Mouse (Mus musculus): ENCODE measurements at regions not wholly inside any gene's neighbourhood (a gene's known extent, or its start where the extent isn't known, plus 50 kb on each side); places are given as distances from the start of the nearest gene placed in this dataset.

GRCm38 (mm10) chr10:111783496-111783895, 189.0 kb upstream of the Krr1 start:
- DNase-seq (ENCODE audit: low spot score) = no peak

DNA sequence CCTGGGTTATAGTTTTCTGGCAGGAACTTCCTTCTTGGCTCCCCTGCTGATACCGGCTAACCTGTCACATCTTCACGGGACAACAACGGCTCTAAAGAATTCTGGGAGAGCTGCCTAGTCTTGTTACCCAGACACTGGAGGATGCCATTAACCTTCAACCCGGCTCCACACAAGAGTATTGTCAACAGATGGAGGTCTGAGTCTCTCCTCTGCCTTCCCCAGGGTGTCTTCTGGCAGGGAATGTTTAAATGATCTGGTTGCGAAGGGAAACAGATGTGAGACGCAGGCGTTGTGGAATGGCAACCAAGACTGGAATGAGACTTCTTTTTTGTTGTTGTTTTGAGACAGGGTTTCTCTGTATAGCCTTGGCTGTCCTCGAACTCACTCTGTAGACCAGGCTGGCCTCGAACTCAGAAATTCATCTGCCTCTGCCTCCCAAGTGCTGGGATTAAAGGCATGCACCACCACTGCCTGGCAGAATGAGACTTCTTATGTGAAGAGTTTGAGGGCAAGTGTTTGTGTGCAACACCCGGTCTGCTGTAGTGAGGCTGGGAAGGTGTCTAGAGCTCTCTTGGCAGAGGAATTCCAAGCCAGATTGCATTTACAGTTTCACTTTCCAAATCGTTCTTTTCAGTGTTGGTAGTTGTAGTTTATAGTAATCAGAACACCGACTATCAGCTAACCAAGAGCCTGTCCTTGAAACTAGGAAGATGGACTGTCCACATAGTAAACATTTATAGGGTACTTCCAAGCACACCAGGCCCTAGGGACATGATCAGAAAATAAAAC, 188.2 kb upstream of the Krr1 start:
- DNase-seq (ENCODE audit: low spot score) = no peak

DNA sequence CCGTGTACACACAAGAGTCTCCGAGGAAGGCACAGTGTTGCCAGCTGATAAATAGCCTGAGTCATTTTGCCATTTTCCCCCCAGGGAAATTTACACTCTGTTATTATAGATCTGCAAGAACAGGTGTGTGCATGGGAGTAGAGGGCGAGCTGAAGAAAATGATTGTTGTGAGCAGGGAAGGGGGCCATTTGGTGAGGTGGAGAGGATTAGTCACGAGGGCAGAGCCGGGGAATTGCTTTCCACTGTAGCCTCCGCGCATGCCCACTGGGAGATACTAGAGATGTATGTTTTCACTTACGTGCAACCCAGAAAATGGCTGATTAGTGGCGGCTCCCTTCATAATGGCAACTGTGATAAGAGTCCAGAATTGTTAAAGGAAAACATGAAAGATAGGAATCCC, 185.3 kb upstream of the Krr1 start:
- DNase-seq (ENCODE audit: low spot score) = no peak

- no peak for DNase-seq (ENCODE audit: low spot score)
These were observed 183.2 kb upstream of the Krr1 start for GRCm38 (mm10) chr10:111789264-111789663.

GRCm38 (mm10) chr10:111790911-111791310, 181.6 kb upstream of the Krr1 start:
- DNase-seq (ENCODE audit: low spot score) = no peak

- DNase-seq (ENCODE audit: low spot score) = no peak
These were observed 177.4 kb upstream of the Krr1 start for GRCm38 (mm10) chr10:111795056-111795455.

DNA sequence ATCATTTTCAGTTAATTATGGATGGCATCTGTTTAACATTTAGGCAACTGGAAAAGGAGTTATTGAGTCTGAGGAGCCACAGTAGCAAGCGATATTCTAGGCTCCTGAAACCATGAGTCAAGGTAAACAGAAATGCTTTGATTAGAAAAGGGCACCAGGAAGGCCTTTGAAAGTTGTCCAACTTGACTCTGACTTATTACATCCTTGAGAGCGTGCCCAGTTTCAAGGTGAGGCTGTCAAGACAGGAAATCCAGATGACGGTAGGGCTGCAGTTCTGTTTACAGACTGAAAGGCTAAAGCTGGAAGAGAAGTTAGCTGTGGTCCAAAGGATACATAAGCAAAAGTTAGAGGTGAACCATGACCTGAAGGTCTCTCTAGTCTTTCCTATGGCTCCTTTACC, 176.7 kb upstream of the Krr1 start:
- DNase-seq (ENCODE audit: low spot score) = no peak

GRCm38 (mm10) chr10:111798851-111799281, 173.6 kb upstream of the Krr1 start:
- no peak for DNase-seq (ENCODE audit: low spot score)

GRCm38 (mm10) chr10:111799850-111800589, 172.4 kb upstream of the Krr1 start:
- no peak for DNase-seq (ENCODE audit: low spot score)

DNA sequence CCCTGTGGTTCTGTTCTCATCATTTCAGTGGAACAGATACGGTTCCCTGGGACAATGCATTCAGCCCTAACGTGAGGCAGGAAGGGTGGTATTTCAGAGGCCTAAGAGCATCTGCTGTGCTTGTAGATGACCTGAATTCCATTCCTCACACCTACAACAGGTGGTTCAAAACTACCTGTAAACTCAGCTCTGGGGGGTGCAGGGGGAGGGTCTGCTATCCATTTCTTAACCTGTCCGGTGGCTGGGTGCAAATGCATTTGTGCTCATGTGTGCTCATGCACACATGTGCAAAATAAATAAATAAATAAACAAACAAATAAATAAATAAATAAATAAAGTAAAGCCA, 171.9 kb upstream of the Krr1 start:
- no peak for DNase-seq (ENCODE audit: low spot score)

- no peak for DNase-seq (ENCODE audit: low spot score)
These were observed 171.3 kb upstream of the Krr1 start for GRCm38 (mm10) chr10:111801021-111801793.

DNA sequence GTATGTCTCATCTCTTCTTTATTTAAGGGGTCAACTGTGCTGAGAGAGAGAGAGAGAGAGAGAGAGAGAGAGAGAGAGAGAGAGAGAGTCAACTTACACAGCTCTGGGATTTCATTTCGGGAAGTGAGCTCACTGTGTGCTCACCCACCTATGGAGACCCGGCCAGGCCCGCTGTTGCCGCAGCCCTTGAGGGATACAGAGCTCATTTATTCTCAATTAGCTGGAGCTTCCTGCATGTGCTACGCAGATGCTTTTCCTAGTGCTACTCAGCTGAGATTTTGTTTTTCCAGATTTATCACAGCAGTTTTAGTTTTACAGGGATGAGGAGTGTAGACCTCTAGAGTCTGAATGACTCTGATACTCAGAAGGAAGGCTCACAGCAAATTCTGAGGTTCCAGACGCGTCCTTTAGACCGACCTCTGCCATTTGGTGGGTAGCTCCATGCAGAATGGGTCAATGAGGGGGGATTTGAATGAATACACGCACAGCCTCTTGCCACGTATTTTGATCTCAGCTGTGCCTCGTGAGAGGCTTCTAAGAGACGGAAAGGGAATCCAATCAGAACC, 170.6 kb upstream of the Krr1 start:
- DNase-seq (ENCODE audit: low spot score) = no peak

- no peak for DNase-seq (ENCODE audit: low spot score)
These were observed 166.1 kb upstream of the Krr1 start for GRCm38 (mm10) chr10:111806333-111806732.

GRCm38 (mm10) chr10:111806916-111807315, 165.5 kb upstream of the Krr1 start:
- no peak for DNase-seq (ENCODE audit: low spot score)

DNA sequence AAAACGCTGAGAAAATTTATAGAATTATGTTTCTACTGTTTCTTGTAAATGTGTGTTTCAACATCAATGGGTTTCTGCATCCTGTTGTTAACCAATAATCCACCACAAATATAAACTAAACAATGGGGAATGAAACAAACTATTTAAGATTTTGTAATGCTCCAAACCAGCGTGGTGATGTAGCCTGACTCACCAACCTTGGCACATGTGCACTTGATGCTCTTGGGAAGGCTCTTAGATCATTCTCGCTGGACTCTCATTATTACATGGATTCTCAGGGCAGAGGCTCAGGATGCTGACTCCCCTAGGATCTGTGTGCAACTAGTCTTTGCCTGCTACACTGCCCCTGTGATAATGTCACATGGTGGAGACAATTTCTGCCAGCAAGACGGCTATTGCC, 158.7 kb upstream of the Krr1 start:
- DNase-seq (ENCODE audit: low spot score) = no peak

DNA sequence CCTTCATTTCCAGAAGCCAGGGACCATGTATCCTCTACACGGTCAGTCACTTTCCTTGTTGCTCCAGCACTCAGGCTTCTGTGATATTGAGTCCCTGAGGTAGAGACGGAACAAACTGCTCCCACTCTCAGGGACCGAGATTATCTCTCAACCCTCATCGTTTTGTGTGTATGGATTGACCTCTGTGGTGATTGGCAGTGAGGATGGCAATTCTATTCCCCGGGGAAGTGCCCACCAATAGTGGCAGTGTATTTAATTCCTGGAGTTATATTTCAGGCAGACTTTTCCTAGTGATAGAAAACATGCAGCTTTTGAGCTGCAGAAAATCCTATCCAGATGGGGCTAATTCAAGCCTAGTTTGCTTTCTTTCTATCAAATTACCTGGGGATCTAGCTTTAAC, 157.8 kb upstream of the Krr1 start:
- no peak for DNase-seq (ENCODE audit: low spot score)

DNA sequence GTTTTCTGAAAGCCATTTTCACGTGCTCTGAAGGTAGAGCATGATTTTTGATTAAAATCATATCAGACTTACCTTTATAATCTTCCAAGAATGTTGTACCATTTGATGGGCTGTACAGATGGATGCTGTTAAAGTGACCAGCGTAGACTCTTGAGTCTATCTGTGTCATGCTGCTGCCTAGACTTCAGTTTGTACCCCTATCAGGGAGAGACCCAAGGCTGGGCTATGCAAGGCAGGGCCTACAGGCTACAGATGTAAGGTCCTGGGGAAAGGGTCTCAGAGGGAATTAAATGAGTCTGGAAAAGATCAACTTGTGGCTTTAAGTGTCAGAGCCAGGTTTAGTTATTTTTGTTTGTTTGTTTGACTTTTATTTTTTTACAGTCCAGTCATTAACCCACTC, 157.3 kb upstream of the Krr1 start:
- DNase-seq (ENCODE audit: low spot score) = no peak

GRCm38 (mm10) chr10:111815821-111816599, 156.5 kb upstream of the Krr1 start:
- DNase-seq (ENCODE audit: low spot score) = no peak

- DNase-seq (ENCODE audit: low spot score) = no peak
These were observed 152.6 kb upstream of the Krr1 start for GRCm38 (mm10) chr10:111819755-111820451.

GRCm38 (mm10) chr10:111824820-111825219, 147.6 kb upstream of the Krr1 start:
- no peak for DNase-seq (ENCODE audit: low spot score)
